Mouse (Mus musculus) neural tube, embryonic 12.5 days (tissue): ENCODE results near the gene Prkcq. TPM values are rescaled to one million over a fixed set of nuclear protein-coding genes. Genes with fewer than 3 reads are reported as not detected.

Source experiments
- ATAC-seq: fragments of 200-750 bp; cut with Nextera tagmentation; 2 replicates; pipeline ENCODE4 v1.8.0; 2017; ENCODE audit warnings: low read depth, mild to moderate bottlenecking, moderate TSS enrichment, moderate library complexity; ENCODE audit not compliant: low FRiP score
- H3K27ac ChIP-seq: fragments of 300-500 bp; sonication (generic); 2 replicates; pipeline ENCODE4 v1.5.1; 2016
- H3K27me3 ChIP-seq: fragments of 300-500 bp; sonication (generic); replicated peaks from 2 replicates; pipeline ENCODE4 v1.6.1; 2016; ENCODE audit warnings: mild to moderate bottlenecking
- H3K36me3 ChIP-seq: fragments of 300-500 bp; sonication (generic); 2 replicates; pipeline ENCODE4 v1.6.1; 2016; ENCODE audit warnings: mild to moderate bottlenecking
- H3K4me1 ChIP-seq: fragments of 300-500 bp; sonication (generic); 2 replicates; pipeline ENCODE4 v1.6.1; 2016
- H3K4me2 ChIP-seq: fragments of 300-500 bp; sonication (generic); replicated peaks from 2 replicates; pipeline ENCODE4 v1.6.1; 2016; ENCODE audit warnings: mild to moderate bottlenecking
- H3K4me3 ChIP-seq: fragments of 300-500 bp; sonication (generic); 2 replicates; pipeline ENCODE4 v1.5.1; 2016
- H3K9ac ChIP-seq: fragments of 300-500 bp; sonication (generic); 2 replicates; pipeline ENCODE4 v1.6.1; 2016; ENCODE audit warnings: mild to moderate bottlenecking
- H3K9me3 ChIP-seq: fragments of 300-500 bp; sonication (generic); 2 replicates; pipeline ENCODE4 v1.6.1; 2016; ENCODE audit warnings: mild to moderate bottlenecking
- WGBS: fragments of 180-500 bp; shearing (Covaris S2); methylation state at CpG from one replicate; pipeline ENCODE4 v1.1.7; 2016; 5-methylcytosine and 5-hydroxymethylcytosine counted together
- polyA plus RNA-seq: library from polyadenylated mRNA; unstranded; fragments of >200 nt; fragmentation: Nextera tagmentation; extraction: Ambion mirVana; gene quantifications from 2 replicates; pipeline ENCODE4 v1.2.1, GENCODE M21; 2016

Gene Prkcq
- polyA plus RNA-seq, 1 experiment from 2014 or later: 2.8 TPM

DNA sequence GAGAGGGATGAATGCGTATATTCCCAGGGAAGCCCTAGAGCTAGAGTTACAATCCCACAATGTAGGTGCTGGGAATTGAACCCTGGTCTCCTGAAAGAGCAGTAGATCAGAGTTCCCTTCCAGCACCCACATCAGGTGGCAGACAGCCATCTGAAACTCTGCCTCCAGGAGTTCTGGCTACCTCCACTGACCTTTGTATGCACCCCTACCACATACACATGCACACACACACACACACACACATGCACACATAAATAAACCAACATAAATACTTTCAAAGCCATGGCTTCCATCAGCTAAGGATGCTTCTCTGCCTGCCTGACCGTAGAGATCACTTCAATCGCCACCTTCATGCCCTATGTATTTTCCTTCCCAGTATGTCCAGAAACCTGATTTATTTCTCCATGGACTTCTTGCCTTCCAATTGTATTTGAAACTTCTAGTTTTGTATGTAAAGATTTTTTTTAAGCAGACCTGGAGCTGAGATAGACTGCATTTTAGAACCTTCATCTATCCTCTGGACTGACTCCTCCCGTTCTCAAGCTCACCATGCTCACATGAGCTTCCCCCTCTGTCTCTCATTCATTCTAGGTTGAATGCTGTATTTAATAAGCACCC is 17.4 kb downstream of the Prkcq start:
- no peaks in the 10 kb centered on the region for H3K27me3 ChIP-seq
- no peak overlapping the region for H3K4me3 ChIP-seq
- H3K36me3 ChIP-seq: no peaks in the 10 kb centered on the region
- no peak for ATAC-seq
- no peak overlapping the region for H3K27ac ChIP-seq
- no peak overlapping the region for H3K9ac ChIP-seq
- WGBS: 89% methylated on average over 4 of the region's 4 CpGs
- peaks cover 3% of the 10 kb centered on the region; the same call in 1 of the 2 replicates for H3K4me1 ChIP-seq
- no peaks in the 10 kb centered on the region for H3K9me3 ChIP-seq
- no peak overlapping the region for H3K4me2 ChIP-seq

DNA sequence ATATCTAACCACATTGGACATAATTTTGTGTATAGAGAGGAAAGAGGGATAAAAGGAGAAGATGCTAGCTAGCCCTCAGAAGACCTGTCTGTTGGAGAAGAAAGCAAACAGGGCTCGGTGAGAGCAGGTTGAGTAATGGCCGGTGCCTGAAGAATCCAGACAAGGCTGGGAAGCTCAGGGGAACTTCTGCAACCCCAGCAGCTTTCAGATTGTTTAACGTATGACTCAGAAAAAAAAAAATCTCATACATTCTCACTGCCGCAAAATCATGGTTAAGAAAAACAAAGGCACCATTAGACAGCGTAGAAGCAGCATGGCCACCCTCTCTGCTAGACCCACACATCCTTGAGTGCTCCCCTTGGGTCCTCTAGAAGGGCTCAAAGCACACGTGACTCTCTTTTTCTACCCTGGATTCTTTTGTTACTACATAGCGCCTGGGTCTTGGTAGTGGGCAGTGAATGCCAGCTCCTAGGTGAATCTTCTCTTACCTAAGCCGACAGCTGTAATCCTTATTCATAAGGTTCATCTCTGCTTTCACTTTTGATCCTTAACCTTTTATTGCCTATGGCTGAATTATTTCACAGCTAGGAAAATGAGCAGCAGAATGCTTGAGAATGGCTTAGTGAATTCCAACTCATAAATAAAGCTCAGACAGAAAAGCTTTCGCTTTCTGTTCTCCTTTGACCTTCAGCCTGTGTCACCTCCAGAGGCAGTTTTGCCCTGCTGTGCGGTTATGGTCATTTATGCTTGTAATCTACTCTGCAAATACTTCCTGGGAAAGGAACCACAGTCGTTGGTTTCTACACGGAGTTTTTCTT is 20.6 kb downstream of the Prkcq start:
- Histone ChIP-seq H3K27me3 (no peaks in the 10 kb centered on the region), H3K4me1 (peaks cover 3% of the 10 kb centered on the region; the same call in 1 of the 2 replicates), H3K9ac (no peak overlapping the region), H3K4me2 (no peak overlapping the region), H3K4me3 (no peak overlapping the region), H3K36me3 (no peaks in the 10 kb centered on the region), H3K9me3 (no peaks in the 10 kb centered on the region), H3K27ac (no peak overlapping the region)
- WGBS: 52% methylated on average over 12 of the region's 12 CpGs
- no peak for ATAC-seq

DNA sequence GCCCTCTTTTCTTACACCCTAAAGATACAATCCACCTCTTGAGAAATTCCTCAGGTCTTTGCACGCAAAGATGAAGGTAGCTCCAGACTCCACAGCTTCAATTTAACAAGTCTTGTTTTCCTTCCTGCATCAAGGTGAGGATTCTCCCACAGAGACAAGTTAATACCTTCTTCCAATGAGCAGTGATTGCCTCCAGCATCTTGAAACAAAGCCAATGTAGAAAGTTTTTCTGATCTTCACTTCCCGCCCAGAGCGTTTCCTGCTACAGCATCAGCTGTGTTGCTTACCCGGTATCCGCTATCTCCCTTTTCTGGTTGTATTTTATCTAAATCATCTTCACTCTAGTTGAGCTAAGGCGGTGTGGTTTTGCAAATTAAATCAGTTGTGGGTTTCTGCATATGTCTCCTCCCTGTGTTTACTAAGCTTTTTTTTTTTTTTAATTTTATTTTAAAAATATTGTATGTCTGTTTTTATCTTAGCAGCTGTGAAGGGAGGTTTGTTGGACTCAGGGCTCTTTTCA is 21.3 kb downstream of the Prkcq start:
- H3K4me3 ChIP-seq: no peak overlapping the region
- H3K4me2 ChIP-seq: no peak overlapping the region
- peaks cover 3% of the 10 kb centered on the region; the same call in 1 of the 2 replicates for H3K4me1 ChIP-seq
- ATAC-seq: no peak
- H3K36me3 ChIP-seq: no peaks in the 10 kb centered on the region
- no peak overlapping the region for H3K27ac ChIP-seq
- 86% methylated on average over 6 of the region's 6 CpGs for WGBS
- H3K9me3 ChIP-seq: no peaks in the 10 kb centered on the region
- no peak overlapping the region for H3K9ac ChIP-seq
- no peaks in the 10 kb centered on the region for H3K27me3 ChIP-seq

DNA sequence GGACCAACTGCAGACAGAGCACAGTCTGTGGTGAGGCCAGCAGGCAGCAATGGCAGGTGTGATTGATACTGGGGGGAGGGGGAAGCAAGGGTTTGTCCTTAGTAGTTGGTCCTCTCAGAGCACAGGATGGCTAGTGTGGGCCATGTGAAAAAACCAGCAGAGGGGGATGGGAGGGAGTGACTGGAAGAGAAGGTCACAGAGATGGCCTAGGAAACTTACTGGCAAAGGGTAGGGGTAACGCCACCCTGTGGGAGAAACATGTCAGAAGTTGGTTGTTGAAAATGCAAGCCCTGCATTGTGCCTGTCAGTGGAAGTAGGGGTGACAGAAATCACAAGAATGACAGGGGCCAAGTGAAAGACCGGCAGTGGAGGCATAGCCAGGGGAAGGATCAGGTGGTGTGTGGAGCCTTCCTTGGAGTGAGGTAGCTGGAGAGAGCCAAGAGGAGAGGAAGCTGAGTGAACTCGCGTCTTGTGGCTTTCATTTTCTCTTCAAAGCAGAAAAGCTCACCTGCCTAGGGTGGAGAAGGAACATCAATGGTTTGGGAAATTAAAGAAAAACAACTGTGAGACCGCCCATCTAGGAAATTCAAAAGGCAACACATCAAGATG is 22.9 kb downstream of the Prkcq start:
- Histone ChIP-seq H3K9me3 (no peaks in the 10 kb centered on the region), H3K4me2 (no peak overlapping the region), H3K4me3 (no peak overlapping the region), H3K27ac (no peak overlapping the region), H3K27me3 (no peaks in the 10 kb centered on the region), H3K36me3 (no peaks in the 10 kb centered on the region), H3K9ac (no peak overlapping the region), H3K4me1 (peaks cover 3% of the 10 kb centered on the region; the same call in 1 of the 2 replicates)
- 79% methylated on average over 5 of the region's 5 CpGs for WGBS
- no peak for ATAC-seq

DNA sequence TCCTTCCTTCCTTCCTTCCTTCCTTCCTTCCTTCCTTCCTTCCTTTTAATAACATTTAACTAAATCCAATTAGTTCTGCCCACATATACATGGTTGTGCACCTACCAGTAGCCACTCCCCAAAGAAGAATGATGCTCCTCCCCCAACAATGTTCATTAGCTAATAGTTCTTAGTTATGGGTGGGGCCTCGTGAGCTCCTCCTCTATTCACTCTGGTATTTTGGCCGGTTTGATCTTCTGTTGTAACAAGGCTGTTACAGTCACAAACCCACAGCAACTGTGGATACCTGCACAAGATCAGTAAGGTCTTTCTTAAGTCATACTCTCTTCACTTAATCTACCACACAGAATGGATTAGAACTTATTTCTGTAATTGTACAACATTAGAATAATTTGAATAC is 24.2 kb downstream of the Prkcq start:
- no peak overlapping the region for H3K4me3 ChIP-seq
- ATAC-seq: no peak
- H3K9ac ChIP-seq: no peak overlapping the region
- H3K4me1 ChIP-seq: peaks cover 3% of the 10 kb centered on the region; the same call in 1 of the 2 replicates
- H3K27me3 ChIP-seq: no peaks in the 10 kb centered on the region
- no peak overlapping the region for H3K27ac ChIP-seq
- H3K36me3 ChIP-seq: no peaks in the 10 kb centered on the region
- 82% methylated on average over 2 of the region's 2 CpGs for WGBS
- H3K9me3 ChIP-seq: no peaks in the 10 kb centered on the region
- H3K4me2 ChIP-seq: no peak overlapping the region

DNA sequence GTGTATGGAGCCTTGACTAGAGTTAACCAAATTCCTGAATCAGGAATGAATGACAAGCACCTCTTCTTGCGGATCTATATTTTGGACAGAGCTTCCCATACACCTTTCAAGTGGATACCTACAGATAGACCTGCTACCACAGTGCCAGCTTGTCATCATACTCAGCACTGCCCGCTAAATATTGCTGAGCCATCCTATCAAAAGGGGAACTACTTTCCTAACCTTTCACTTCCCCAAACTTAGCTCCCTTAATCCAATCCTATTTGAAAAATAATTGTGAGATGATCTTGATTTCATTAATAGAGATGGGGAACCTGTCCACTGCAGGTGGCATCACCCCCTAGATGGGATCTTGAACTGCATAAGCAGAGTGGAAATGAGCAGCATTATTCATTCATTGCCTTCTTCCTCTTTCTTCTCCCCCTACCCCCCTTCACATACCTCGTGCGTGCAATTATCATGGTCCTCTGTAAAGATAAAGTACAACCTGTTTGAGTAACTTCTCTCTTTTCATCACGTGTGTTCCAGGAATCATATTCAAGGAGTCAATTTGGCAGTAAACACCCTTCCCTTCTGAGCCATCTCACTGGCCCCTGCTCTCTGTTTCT is 25.1 kb downstream of the Prkcq start:
- H3K4me1 ChIP-seq: peaks cover 3% of the 10 kb centered on the region; the same call in 1 of the 2 replicates
- no peak overlapping the region for H3K9ac ChIP-seq
- no peaks in the 10 kb centered on the region for H3K9me3 ChIP-seq
- H3K4me2 ChIP-seq: no peak overlapping the region
- H3K27ac ChIP-seq: no peak overlapping the region
- no peak overlapping the region for H3K4me3 ChIP-seq
- H3K36me3 ChIP-seq: no peaks in the 10 kb centered on the region
- ATAC-seq: no peak
- WGBS: 91% methylated on average over 5 of the region's 5 CpGs
- no peaks in the 10 kb centered on the region for H3K27me3 ChIP-seq

DNA sequence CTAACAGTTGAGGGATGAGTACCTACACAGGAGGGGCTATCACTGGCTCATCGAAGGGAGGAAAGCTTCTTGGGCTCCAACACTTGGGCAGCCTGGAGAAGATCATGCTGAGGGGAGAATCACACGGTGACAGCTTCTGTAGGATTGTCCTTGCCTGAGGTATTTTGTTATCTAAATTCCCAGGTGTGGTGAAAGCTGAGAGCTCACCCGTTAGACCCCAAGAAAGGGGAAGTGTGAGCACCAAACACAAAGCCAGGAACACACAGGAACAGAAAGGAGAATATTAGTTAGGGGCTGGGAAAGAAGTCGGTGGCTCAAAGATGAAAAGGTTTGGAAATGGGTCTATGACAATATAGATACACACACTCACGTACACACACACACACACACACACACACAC is 27.7 kb downstream of the Prkcq start:
- H3K27me3 ChIP-seq: no peaks in the 10 kb centered on the region

DNA sequence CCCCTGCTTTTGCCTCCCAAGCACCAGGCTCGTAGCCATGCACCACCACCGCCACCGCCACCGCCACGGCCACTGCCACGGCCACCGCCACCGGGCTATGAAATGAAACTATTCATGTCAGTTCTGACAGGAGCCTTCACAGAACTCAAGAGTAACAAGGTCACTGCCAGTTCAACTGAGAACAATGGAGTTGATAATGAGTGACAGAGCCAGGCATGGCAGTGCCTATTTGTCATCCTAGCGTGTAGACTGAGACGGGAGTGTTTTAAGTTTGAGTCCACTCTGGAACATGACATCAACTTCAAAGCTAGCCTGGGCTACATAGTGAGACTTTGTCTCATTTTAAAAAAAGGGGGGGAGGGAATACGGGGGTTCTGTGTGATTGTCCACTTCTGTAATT is 30.9 kb downstream of the Prkcq start:
- Histone ChIP-seq H3K9ac (no peak overlapping the region), H3K4me1 (no peaks in the 10 kb centered on the region), H3K9me3 (no peaks in the 10 kb centered on the region), H3K4me2 (no peak overlapping the region), H3K4me3 (no peak overlapping the region), H3K27ac (no peak overlapping the region), H3K27me3 (no peaks in the 10 kb centered on the region), H3K36me3 (no peaks in the 10 kb centered on the region)
- 85% methylated on average over 11 of the region's 11 CpGs for WGBS
- no peak for ATAC-seq

More for the DNA sequence above, 27.7 kb downstream of the Prkcq start:
- Histone ChIP-seq H3K4me2 (no peak overlapping the region), H3K4me3 (no peak overlapping the region), H3K27ac (no peak overlapping the region), H3K9ac (no peak overlapping the region), H3K36me3 (no peaks in the 10 kb centered on the region), H3K9me3 (no peaks in the 10 kb centered on the region), H3K4me1 (no peaks in the 10 kb centered on the region)
- no peak for ATAC-seq
- 84% methylated on average over 5 of the region's 5 CpGs for WGBS

DNA sequence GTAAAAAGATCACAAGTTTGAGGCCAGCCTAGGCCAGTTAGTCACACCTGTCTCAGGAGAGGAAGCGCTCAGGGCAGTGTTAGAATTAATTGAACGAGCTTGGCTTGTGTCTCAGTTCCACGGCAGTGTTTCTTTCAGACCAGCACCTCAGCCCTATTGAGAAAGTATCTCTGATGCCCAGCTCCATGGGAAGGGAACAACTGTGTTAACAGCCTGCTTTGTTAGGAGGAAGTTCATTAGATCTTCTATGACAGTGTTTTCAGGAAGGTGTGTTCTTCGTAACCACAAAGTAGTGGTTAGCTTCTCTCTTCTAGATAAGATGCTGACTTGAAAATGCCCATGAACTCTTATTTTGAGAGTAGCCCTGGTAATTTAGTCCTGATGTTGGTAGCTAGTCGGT is 31.4 kb downstream of the Prkcq start:
- no peaks in the 10 kb centered on the region for H3K36me3 ChIP-seq
- no peaks in the 10 kb centered on the region for H3K27me3 ChIP-seq
- H3K9ac ChIP-seq: no peak overlapping the region
- no peak overlapping the region for H3K4me3 ChIP-seq
- 67% methylated on average over 5 of the region's 5 CpGs for WGBS
- no peaks in the 10 kb centered on the region for H3K9me3 ChIP-seq
- H3K4me1 ChIP-seq: no peaks in the 10 kb centered on the region
- no peak overlapping the region for H3K27ac ChIP-seq
- H3K4me2 ChIP-seq: no peak overlapping the region
- no peak for ATAC-seq

DNA sequence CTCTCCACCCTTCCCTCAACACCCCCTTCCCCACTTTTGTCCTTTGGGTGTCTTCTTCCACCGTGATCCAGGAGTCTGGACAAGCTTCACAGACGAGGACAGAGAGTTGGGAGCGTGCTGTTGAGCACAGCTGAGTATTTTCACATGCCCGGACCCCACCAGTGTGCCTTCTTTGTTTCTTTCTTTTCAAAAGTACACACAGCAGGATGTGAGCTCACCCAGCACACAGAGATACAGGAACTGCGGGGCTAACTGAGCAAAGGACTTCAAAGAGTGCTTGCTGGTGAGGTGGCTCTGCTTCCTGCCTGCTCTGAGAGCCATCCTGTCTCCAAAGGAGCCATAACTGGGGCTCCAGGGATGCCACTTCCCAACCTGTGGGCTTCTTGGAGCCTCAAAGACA is 32.3 kb downstream of the Prkcq start:
- no peak for ATAC-seq
- 68% methylated on average over 5 of the region's 5 CpGs for WGBS
- Histone ChIP-seq H3K36me3 (no peaks in the 10 kb centered on the region), H3K4me2 (no peak overlapping the region), H3K27ac (no peak overlapping the region), H3K9ac (no peak overlapping the region), H3K9me3 (no peaks in the 10 kb centered on the region), H3K4me1 (no peaks in the 10 kb centered on the region), H3K27me3 (no peaks in the 10 kb centered on the region), H3K4me3 (no peak overlapping the region)

DNA sequence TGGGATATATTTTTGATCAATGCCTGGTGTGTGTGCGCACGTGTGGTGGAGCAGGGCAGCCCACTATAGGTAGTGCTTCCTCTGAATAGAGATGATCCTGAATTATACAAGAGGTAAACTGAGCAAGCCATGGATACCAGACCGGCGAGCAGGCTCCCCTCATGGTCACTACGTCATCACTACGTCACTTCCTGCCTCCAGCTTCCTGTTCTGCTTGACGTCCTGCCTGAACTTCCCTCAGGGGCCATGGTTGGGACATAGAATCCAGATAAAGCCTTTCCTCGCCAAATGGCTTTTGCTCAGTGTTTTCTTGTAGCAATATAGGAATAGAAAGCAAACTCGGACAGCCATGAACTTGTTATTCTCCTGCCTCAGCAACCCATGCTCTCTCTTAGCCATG is 33.1 kb downstream of the Prkcq start:
- Histone ChIP-seq H3K9me3 (no peaks in the 10 kb centered on the region), H3K27ac (no peak overlapping the region), H3K36me3 (no peaks in the 10 kb centered on the region), H3K27me3 (no peaks in the 10 kb centered on the region), H3K4me2 (no peak overlapping the region), H3K9ac (no peak overlapping the region), H3K4me3 (no peak overlapping the region), H3K4me1 (no peaks in the 10 kb centered on the region)
- WGBS: 90% methylated on average over 9 of the region's 9 CpGs
- ATAC-seq: no peak

DNA sequence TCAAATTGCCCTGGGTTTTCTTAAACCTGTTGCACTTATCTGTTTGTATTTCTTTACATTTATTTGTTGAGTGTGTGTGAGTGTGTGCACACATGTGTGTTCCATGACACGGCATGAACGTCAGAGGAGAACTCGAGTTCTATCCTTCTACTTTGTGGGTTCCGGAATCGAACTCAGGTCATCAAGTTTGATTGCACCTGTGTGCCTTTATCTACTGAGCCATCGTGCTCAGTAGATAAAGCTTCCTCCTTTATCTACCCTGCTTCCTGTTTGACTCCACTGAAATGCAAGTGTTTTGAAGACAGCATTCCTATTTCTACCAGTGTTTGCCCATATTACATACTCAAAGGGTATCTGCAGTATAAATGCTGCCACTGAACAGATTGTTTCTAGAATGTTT is 33.8 kb downstream of the Prkcq start:
- no peak overlapping the region for H3K9ac ChIP-seq
- no peaks in the 10 kb centered on the region for H3K4me1 ChIP-seq
- no peaks in the 10 kb centered on the region for H3K27me3 ChIP-seq
- H3K36me3 ChIP-seq: no peaks in the 10 kb centered on the region
- no peak overlapping the region for H3K27ac ChIP-seq
- H3K4me3 ChIP-seq: no peak overlapping the region
- ATAC-seq: no peak
- WGBS: 95% methylated on average over 6 of the region's 6 CpGs
- H3K4me2 ChIP-seq: no peak overlapping the region
- no peaks in the 10 kb centered on the region for H3K9me3 ChIP-seq
